In genomic region chr10:71347509-71347949, GRCm38 (mm10) we compare ENCODE assay signal across 8 mouse cellular contexts. TPM values are rescaled to one million over a fixed set of nuclear protein-coding genes. Genes with fewer than 3 reads are reported as not detected.
DNase-seq lines count a peak whose midpoint lies in the region; ATAC-seq and TF ChIP-seq lines count a peak whose summit lies in the region.

Ipmk (plus strand) TSS chr10:71347763.

- ATAC-seq in heart, embryonic 12.5 days (ENCODE audit: insufficient number of reproducible peaks, low FRiP score), result peak; percentile 95
- ATAC-seq in kidney, postnatal 0 days (replicated peaks; ENCODE audit: low FRiP score, low read depth), result peak; percentile 93
- ATAC-seq in liver, embryonic 11.5 days (replicated peaks; ENCODE audit: low FRiP score), result peak; percentile 87
- ATAC-seq in stomach, embryonic 14.5 days (ENCODE audit: insufficient number of reproducible peaks, insufficient read depth, low FRiP score, low read depth), result peak; percentile 91

- DNase-seq in brain, embryonic 14.5 days (ENCODE audit: low read depth), result peak; percentile 98
- DNase-seq in kidney, postnatal 0 days (ENCODE audit: low spot score), result peak; percentile 96
- peak; percentile 98 for DNase-seq in liver, embryonic 11.5 days (ENCODE audit: low spot score)
- DNase-seq in naive thymus-derived CD4-positive, alpha-beta T cell, adult 2 months (ENCODE audit: low read depth), result peak; percentile 96

- peak; percentile 99 for TF ChIP-seq POLR2A in brain, embryonic 14.5 days (IDR thresholded peaks at IDR 0.05; ENCODE audit: borderline replicate concordance, extremely low read depth, insufficient read depth, insufficient read length, poor library complexity, severe bottlenecking)

- H3K79me3 ChIP-seq in C2C12 (ENCODE audit: low read depth), result peaks cover 43% of the 10 kb centered on the region

- peak within 1 kb of the TSS; percentile 95 for H3K9ac ChIP-seq in heart, embryonic 12.5 days
- peak within 1 kb of the TSS; percentile 79 for H3K9ac ChIP-seq in kidney, postnatal 0 days (ENCODE audit: low read depth, low read length)
- H3K9ac ChIP-seq in liver, embryonic 11.5 days (ENCODE audit: low read depth, low read length), result peak within 1 kb of the TSS; percentile 86
- peak within 1 kb of the TSS; percentile 78 for H3K9ac ChIP-seq in stomach, embryonic 14.5 days (replicated peaks; ENCODE audit: low read depth, low read length)

- H3K27ac ChIP-seq in heart, embryonic 12.5 days (ENCODE audit: poor library complexity, severe bottlenecking), result peak within 1 kb of the TSS; percentile 84
- H3K27ac ChIP-seq in kidney, postnatal 0 days, result peak within 1 kb of the TSS; percentile 88
- H3K27ac ChIP-seq in liver, embryonic 11.5 days (ENCODE audit: low read depth, low read length), result peak within 1 kb of the TSS; percentile 93
- H3K27ac ChIP-seq in stomach, embryonic 14.5 days (ENCODE audit: low read length), result peak within 1 kb of the TSS; percentile 78

- peak within 1 kb of the TSS; percentile 92 for H3ac ChIP-seq in C2C12 (ENCODE audit: control insufficient read depth, insufficient read length, low read depth)

- H3K9me3 ChIP-seq in erythroblast, embryonic 14.5 days (ENCODE audit: control insufficient read depth, low read length), result no peaks in the 10 kb centered on the region
- H3K9me3 ChIP-seq in heart, embryonic 12.5 days (replicated peaks), result no peaks in the 10 kb centered on the region
- no peaks in the 10 kb centered on the region for H3K9me3 ChIP-seq in kidney, postnatal 0 days (replicated peaks; ENCODE audit: low read length)
- no peaks in the 10 kb centered on the region for H3K9me3 ChIP-seq in liver, embryonic 11.5 days (ENCODE audit: control insufficient read depth, low read length)
- no peaks in the 10 kb centered on the region for H3K9me3 ChIP-seq in stomach, embryonic 14.5 days (ENCODE audit: control insufficient read depth, low read depth, low read length)

- no peak for TF ChIP-seq CTCF in C2C12 (IDR thresholded peaks at IDR 0.05; ENCODE audit: control insufficient read depth, insufficient read depth, insufficient read length)
- TF ChIP-seq CTCF in brain, embryonic 14.5 days (IDR thresholded peaks at IDR 0.05; ENCODE audit: borderline replicate concordance, extremely low read depth, insufficient read depth, insufficient read length), result no peak
- no peak for TF ChIP-seq CTCF in kidney, postnatal 0 days (IDR thresholded peaks at IDR 0.05; ENCODE audit: low read depth)

- H3K36me3 ChIP-seq in C2C12 (ENCODE audit: control insufficient read depth, insufficient read depth), result peaks cover 13% of the 10 kb centered on the region
- peaks cover 27% of the 10 kb centered on the region for H3K36me3 ChIP-seq in erythroblast, embryonic 14.5 days (ENCODE audit: control insufficient read depth)
- H3K36me3 ChIP-seq in heart, embryonic 12.5 days, result no peaks in the 10 kb centered on the region
- no peaks in the 10 kb centered on the region for H3K36me3 ChIP-seq in kidney, postnatal 0 days (ENCODE audit: insufficient read depth, low read length)
- H3K36me3 ChIP-seq in liver, embryonic 11.5 days (ENCODE audit: control insufficient read depth, insufficient read depth, low read length), result peaks cover 3% of the 10 kb centered on the region; the same call in 1 of the 2 replicates
- no peaks in the 10 kb centered on the region for H3K36me3 ChIP-seq in stomach, embryonic 14.5 days (ENCODE audit: control insufficient read depth, insufficient read depth, low read length)

- H3K4me1 ChIP-seq in erythroblast, embryonic 14.5 days (ENCODE audit: control insufficient read depth), result peaks cover 59% of the 10 kb centered on the region
- H3K4me1 ChIP-seq in heart, embryonic 12.5 days (replicated peaks), result peaks cover 26% of the 10 kb centered on the region
- H3K4me1 ChIP-seq in kidney, postnatal 0 days (replicated peaks; ENCODE audit: insufficient read depth, low read length), result peaks cover 15% of the 10 kb centered on the region
- H3K4me1 ChIP-seq in liver, embryonic 11.5 days (replicated peaks; ENCODE audit: control insufficient read depth, insufficient read depth, low read length), result peaks cover 31% of the 10 kb centered on the region
- peaks cover 10% of the 10 kb centered on the region; the same call in 1 of the 2 replicates for H3K4me1 ChIP-seq in stomach, embryonic 14.5 days (ENCODE audit: control insufficient read depth, insufficient read depth, low read length)

- no peaks in the 10 kb centered on the region for H3K27me3 ChIP-seq in C2C12 (ENCODE audit: control insufficient read depth, insufficient read depth, insufficient read length)
- H3K27me3 ChIP-seq in erythroblast, embryonic 14.5 days (ENCODE audit: control insufficient read depth), result no peaks in the 10 kb centered on the region
- no peaks in the 10 kb centered on the region for H3K27me3 ChIP-seq in heart, embryonic 12.5 days (replicated peaks)
- no peaks in the 10 kb centered on the region for H3K27me3 ChIP-seq in kidney, postnatal 0 days (ENCODE audit: insufficient read depth, low read length)
- no peaks in the 10 kb centered on the region for H3K27me3 ChIP-seq in liver, embryonic 11.5 days (replicated peaks; ENCODE audit: control insufficient read depth, insufficient read depth, low read length)
- no peaks in the 10 kb centered on the region for H3K27me3 ChIP-seq in stomach, embryonic 14.5 days (ENCODE audit: control insufficient read depth, insufficient read depth, low read length)

- peaks cover 69% of the 10 kb centered on the region for H3K79me2 ChIP-seq in C2C12 (ENCODE audit: control insufficient read depth, insufficient read depth)

- peak within 1 kb of the TSS; percentile 93 for H3K4me2 ChIP-seq in heart, embryonic 12.5 days
- peak within 1 kb of the TSS; percentile 93 for H3K4me2 ChIP-seq in kidney, postnatal 0 days (ENCODE audit: low read length)
- peak within 1 kb of the TSS; percentile 90 for H3K4me2 ChIP-seq in liver, embryonic 11.5 days
- peak within 1 kb of the TSS; percentile 81 for H3K4me2 ChIP-seq in stomach, embryonic 14.5 days (replicated peaks; ENCODE audit: low read depth, low read length)

- peak within 1 kb of the TSS; percentile 96 for H3K4me3 ChIP-seq in C2C12 (ENCODE audit: insufficient read depth, poor library complexity, severe bottlenecking)
- peak within 1 kb of the TSS; percentile 98 for H3K4me3 ChIP-seq in erythroblast, embryonic 14.5 days (replicated peaks)
- peak within 1 kb of the TSS; percentile 85 for H3K4me3 ChIP-seq in heart, embryonic 12.5 days
- peak within 1 kb of the TSS; percentile 83 for H3K4me3 ChIP-seq in kidney, postnatal 0 days (replicated peaks; ENCODE audit: low read depth, low read length)
- peak within 1 kb of the TSS; percentile 83 for H3K4me3 ChIP-seq in liver, embryonic 11.5 days (ENCODE audit: low read depth, low read length)
- peak within 1 kb of the TSS; percentile 82 for H3K4me3 ChIP-seq in stomach, embryonic 14.5 days (ENCODE audit: low read depth, low read length)

- under 1% methylated on average over 49 of the region's 49 CpGs for WGBS in heart, embryonic 12.5 days
- under 1% methylated on average over 34 of the region's 49 CpGs for WGBS in kidney, postnatal 0 days
- WGBS in liver, embryonic 11.5 days, result 3% methylated on average over 49 of the region's 49 CpGs
- WGBS in stomach, embryonic 14.5 days, result under 1% methylated on average over 48 of the region's 49 CpGs

TF ChIP-seq in C2C12, 6 proteins besides CTCF, POLR2A, EP300 and RAD21:
- no peak for TF ChIP-seq MYOD1 (IDR thresholded peaks at IDR 0.05; ENCODE audit: control insufficient read depth, insufficient read length, low read depth)
- no peak for TF ChIP-seq MYOG (IDR thresholded peaks at IDR 0.05; ENCODE audit: control insufficient read depth, extremely low read depth, insufficient read length)
- TF ChIP-seq MAX (IDR thresholded peaks at IDR 0.05), result no peak
- TF ChIP-seq FOSL1 (IDR thresholded peaks at IDR 0.05; ENCODE audit: insufficient read depth, low read length, poor library complexity, severe bottlenecking), result no peak
- TF ChIP-seq CEBPB (IDR thresholded peaks at IDR 0.05; ENCODE audit: low read depth), result no peak
- no peak for TF ChIP-seq USF1 (IDR thresholded peaks at IDR 0.05; ENCODE audit: low read depth)

RNA-seq across cellular contexts. Expression of gene Ipmk, which starts in this region (rescaled TPM):
- polyA plus RNA-seq in C2C12 (2012; fragmentation: generic; extraction: Trizol), result 9.2 TPM
- polyA plus RNA-seq in brain, embryonic 14.5 days (2012; rRNA removed), result 15.6 and 20.5 TPM in 2 replicates
- polyA plus RNA-seq in erythroblast, embryonic 14.5 days (2012), result 0.52 and 0.59 TPM in 2 replicates
- polyA plus RNA-seq in heart, embryonic 12.5 days (2016; fragmentation: Nextera tagmentation; extraction: Ambion mirVana), result 10.2 and 11.9 TPM in 2 replicates
- 16.1 and 17.5 TPM in 2 replicates for polyA plus RNA-seq in kidney, postnatal 0 days (2015; fragmentation: Nextera tagmentation; extraction: Ambion mirVana)
- 18.2 and 21.0 TPM in 2 replicates for polyA plus RNA-seq in liver, embryonic 11.5 days (2014; fragmentation: Nextera tagmentation; extraction: Ambion mirVana)
- 11.2 and 12.1 TPM in 2 replicates for polyA plus RNA-seq in stomach, embryonic 14.5 days (2014; fragmentation: Nextera tagmentation; extraction: Ambion mirVana)

Comparison
In these comparisons a context has a peak if more than half of its experiments do, and no peak if none do; other contexts are left out.
1. Peak in every context shown above with its lines: DNase-seq, ATAC-seq, H3K4me3 ChIP-seq and H3K27ac ChIP-seq.